Mouse (Mus musculus) spleen, adult 2 months (tissue): ENCODE data around the gene Cyp2d22.

Experiments used
- CTCF ChIP-seq: fragments of 200-500 bp; IDR thresholded peaks from 2 replicates; pipeline ENCODE4 v1.5.1; 2011; ENCODE audit warnings: mild to moderate bottlenecking, inconsistent platforms; ENCODE audit not compliant: insufficient read depth, insufficient read length, insufficient replicate concordance; ENCODE audit errors: extremely low read depth
- POLR2A ChIP-seq: fragments of 200-500 bp; IDR thresholded peaks from 2 replicates; pipeline ENCODE4 v1.6.1; 2011; ENCODE audit warnings: low read depth, low read length, inconsistent platforms

DNA sequence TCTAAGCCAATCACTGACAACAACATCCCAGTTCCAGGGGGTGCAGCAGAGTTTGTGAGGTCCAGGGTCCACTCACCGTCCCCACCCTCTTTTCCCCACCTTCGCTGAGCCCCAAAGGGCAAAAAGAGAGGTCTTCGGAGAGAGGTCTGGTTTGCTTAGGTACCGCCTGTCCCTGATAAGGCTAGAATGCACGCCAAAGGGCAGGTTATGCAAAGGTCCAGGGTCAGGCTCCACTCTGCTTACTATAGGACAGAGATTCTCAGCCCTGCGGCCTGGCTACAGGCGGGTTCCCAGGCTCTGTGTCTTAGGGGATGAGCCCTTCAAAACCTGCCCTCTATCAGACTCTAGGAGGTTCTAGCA, 569 bp downstream of the Cyp2d22 start:
- TF ChIP-seq CTCF (no peak), POLR2A (no peak)
